Mouse (Mus musculus) limb, embryonic 14.5 days (tissue): ENCODE data around the gene Dip2b. TPM values are rescaled to one million over a fixed set of nuclear protein-coding genes. Genes with fewer than 3 reads are reported as not detected.

Source experiments
- ATAC-seq: fragments of 200-750 bp; cut with Nextera tagmentation; 2 replicates; pipeline ENCODE4 v1.8.0; 2017; ENCODE audit warnings: low read depth, moderate number of reproducible peaks, moderate TSS enrichment; ENCODE audit not compliant: low FRiP score
- DNase-seq: peaks from one replicate; pipeline ENCODE4 v3.0.0-alpha.2; 2015; ENCODE audit warnings: low spot score
- H3K27ac ChIP-seq: fragments of 300-500 bp; sonication (generic); replicated peaks from 2 replicates; pipeline ENCODE4 v1.5.1; 2014; ENCODE audit warnings: low read depth, mild to moderate bottlenecking, low read length, moderate library complexity, mixed read lengths
- H3K27me3 ChIP-seq: fragments of 300-500 bp; sonication (generic); 2 replicates; pipeline ENCODE4 v1.6.1; 2014; ENCODE audit warnings: low read length, mixed read lengths; ENCODE audit not compliant: control insufficient read depth, insufficient read depth
- H3K36me3 ChIP-seq: fragments of 300-500 bp; sonication (generic); 2 replicates; pipeline ENCODE4 v1.6.1; 2014; ENCODE audit warnings: mild to moderate bottlenecking, low read length, moderate library complexity, mixed read lengths; ENCODE audit not compliant: control insufficient read depth, insufficient read depth
- H3K4me1 ChIP-seq: fragments of 300-500 bp; sonication (generic); 2 replicates; pipeline ENCODE4 v1.6.1; 2014; ENCODE audit warnings: antibody characterized with exemption, low read length, mixed read lengths; ENCODE audit not compliant: control insufficient read depth, insufficient read depth
- H3K4me2 ChIP-seq: fragments of 300-500 bp; sonication (generic); replicated peaks from 2 replicates; pipeline ENCODE4 v1.6.1; 2014; ENCODE audit warnings: low read depth, mild to moderate bottlenecking, low read length, moderate library complexity; ENCODE audit not compliant: severe bottlenecking
- H3K4me3 ChIP-seq: fragments of 300-500 bp; sonication (generic); replicated peaks from 2 replicates; pipeline ENCODE4 v1.5.1; 2014; ENCODE audit warnings: low read length
- H3K9ac ChIP-seq: fragments of 300-500 bp; sonication (generic); 2 replicates; pipeline ENCODE4 v1.6.1; 2014; ENCODE audit warnings: mild to moderate bottlenecking, low read depth, low read length, moderate library complexity; ENCODE audit not compliant: severe bottlenecking
- H3K9me3 ChIP-seq: fragments of 300-500 bp; sonication (generic); 2 replicates; pipeline ENCODE4 v1.6.1; 2016; ENCODE audit warnings: low read length; ENCODE audit not compliant: control insufficient read depth
- POLR2A ChIP-seq: fragments of 200-500 bp; IDR thresholded peaks from 2 replicates; pipeline ENCODE4 v1.8.0; 2012; ENCODE audit warnings: inconsistent platforms, mild to moderate bottlenecking, moderate library complexity, borderline replicate concordance; ENCODE audit not compliant: insufficient read depth, insufficient read length; ENCODE audit errors: extremely low read depth
- WGBS: fragments of 180-500 bp; shearing (Covaris S2); extraction: QIAGEN DNeasy Blood & Tissue Kit; methylation state at CpG from one replicate; pipeline ENCODE4 v1.1.7; 2014; 5-methylcytosine and 5-hydroxymethylcytosine counted together
- polyA plus RNA-seq, 2 experiments: library from polyadenylated mRNA; depleted of rRNA in 1 of 2; stranded (reverse) in 1 of 2; unstranded in 1 of 2; fragments of >200 nt; fragmentation: Nextera tagmentation in 1 of 2; extraction: Ambion mirVana in 1 of 2; gene quantifications; 2 replicates each; pipeline versions ENCODE4 v1.2.1 to v1.2.3; 2012 to 2014

Dip2b gene
- polyA plus RNA-seq, 2 experiments = 13.0 to 15.0 TPM

- Histone ChIP-seq H3K4me1 (no peaks in the 10 kb centered on the region), H3K27me3 (no peaks in the 10 kb centered on the region), H3K9me3 (no peaks in the 10 kb centered on the region), H3K4me3 (no peak overlapping the region), H3K4me2 (no peak overlapping the region), H3K36me3 (peaks cover 69% of the 10 kb centered on the region), H3K27ac (no peak overlapping the region), H3K9ac (no peak overlapping the region)
- no peak for TF ChIP-seq POLR2A
- DNase-seq = no peak
- no peak for ATAC-seq
- 92% methylated on average over 10 of the region's 10 CpGs for WGBS
Measured at GRCm38 (mm10) chr15:100183510-100183909, 145.0 kb downstream of the Dip2b start.

GRCm38 (mm10) chr15:100184821-100185496, 146.5 kb downstream of the Dip2b start:
- ATAC-seq (no peak), DNase-seq (no peak)
- H3K27ac ChIP-seq = no peak overlapping the region
- no peaks in the 10 kb centered on the region for H3K27me3 ChIP-seq
- H3K9me3 ChIP-seq = no peaks in the 10 kb centered on the region
- H3K4me3 ChIP-seq = no peak overlapping the region
- no peak overlapping the region for H3K9ac ChIP-seq
- WGBS = 84% methylated on average over 5 of the region's 5 CpGs
- no peaks in the 10 kb centered on the region for H3K4me1 ChIP-seq
- no peak overlapping the region for H3K4me2 ChIP-seq
- TF ChIP-seq POLR2A = no peak
- peaks cover 71% of the 10 kb centered on the region for H3K36me3 ChIP-seq

GRCm38 (mm10) chr15:100186234-100186633, 147.8 kb downstream of the Dip2b start:
- 87% methylated on average over 9 of the region's 9 CpGs for WGBS
- no peaks in the 10 kb centered on the region for H3K9me3 ChIP-seq
- no peak overlapping the region for H3K4me3 ChIP-seq
- no peak for ATAC-seq
- no peak for TF ChIP-seq POLR2A
- H3K27ac ChIP-seq = no peak overlapping the region
- no peak overlapping the region for H3K4me2 ChIP-seq
- DNase-seq = no peak
- H3K9ac ChIP-seq = no peak overlapping the region
- no peaks in the 10 kb centered on the region for H3K4me1 ChIP-seq
- no peaks in the 10 kb centered on the region for H3K27me3 ChIP-seq
- peaks cover 76% of the 10 kb centered on the region for H3K36me3 ChIP-seq

- Histone ChIP-seq H3K9me3 (no peaks in the 10 kb centered on the region), H3K4me1 (no peaks in the 10 kb centered on the region), H3K36me3 (peaks cover 76% of the 10 kb centered on the region), H3K9ac (no peak overlapping the region), H3K27me3 (no peaks in the 10 kb centered on the region), H3K4me2 (no peak overlapping the region), H3K27ac (no peak overlapping the region), H3K4me3 (no peak overlapping the region)
- DNase-seq = no peak
- 92% methylated on average over 8 of the region's 8 CpGs for WGBS
- no peak for ATAC-seq
- TF ChIP-seq POLR2A = no peak
Measured at GRCm38 (mm10) chr15:100186882-100187672, 148.6 kb downstream of the Dip2b start.

- Histone ChIP-seq H3K27ac (no peak overlapping the region), H3K4me3 (no peak overlapping the region), H3K4me1 (no peaks in the 10 kb centered on the region), H3K27me3 (no peaks in the 10 kb centered on the region), H3K36me3 (peaks cover 80% of the 10 kb centered on the region), H3K9me3 (no peaks in the 10 kb centered on the region), H3K4me2 (no peak overlapping the region), H3K9ac (no peak overlapping the region)
- no peak for DNase-seq
- 83% methylated on average over 5 of the region's 5 CpGs for WGBS
- no peak for TF ChIP-seq POLR2A
- no peak for ATAC-seq
Measured at GRCm38 (mm10) chr15:100188542-100188941, 150.1 kb downstream of the Dip2b start.
